Mouse (Mus musculus): Measurements from ENCODE around the gene Fndc3b.

DNA sequence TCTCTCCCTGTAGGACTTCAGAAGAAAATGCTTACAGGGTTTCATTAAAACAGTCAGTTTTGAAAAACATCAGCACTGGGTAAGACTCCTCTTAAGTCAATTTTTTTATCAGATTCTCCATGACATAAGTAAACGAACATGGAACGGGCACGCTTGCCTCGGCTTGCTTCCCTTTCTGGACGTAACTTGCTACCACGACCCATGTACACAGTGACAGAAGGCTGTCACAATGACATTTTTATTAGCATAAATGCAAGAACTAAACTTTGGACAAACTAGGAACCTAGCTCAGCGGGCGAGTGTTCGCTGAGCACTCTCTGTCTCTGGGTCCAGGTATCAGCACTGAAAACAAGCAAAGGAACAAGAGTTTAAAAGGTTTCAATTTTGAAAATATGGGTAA is 136.9 kb downstream of the Fndc3b start:
- TF ChIP-seq POLR2A (IDR thresholded peaks at IDR 0.05; ENCODE audit: low read depth, low read length) (no peak), CTCF (IDR thresholded peaks at IDR 0.05; ENCODE audit: borderline replicate concordance, insufficient read depth, low read length) (no peak)

All from embryonic fibroblast, embryonic 13.5 days (primary cell).